Mouse (Mus musculus): ENCODE data around the gene Olfr1009.

Olfr1009 gene

DNA sequence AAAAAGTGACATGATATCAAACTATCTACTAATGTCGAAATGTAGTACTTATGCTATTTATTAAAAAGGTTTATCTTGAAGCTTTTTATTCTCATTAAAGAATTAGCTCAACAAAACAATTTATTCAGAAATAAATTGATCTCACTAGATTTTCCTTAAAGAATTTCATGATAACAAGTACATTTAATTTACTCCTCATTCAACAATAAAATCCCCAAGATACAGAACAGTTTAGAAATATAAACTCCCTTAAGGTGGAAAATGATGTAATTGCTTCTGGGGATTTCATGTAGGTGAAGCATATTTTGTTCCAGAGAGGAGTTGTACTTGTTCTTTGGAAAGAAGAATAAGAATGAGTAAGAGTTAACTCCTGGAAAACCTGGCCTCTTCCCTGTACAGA, at the start of gene Olfr1009:
Gene Olfr1009, plus strand, starts transcription at position 301 of the 400 bp plus-strand sequence.
- 92% methylated on average over 1 of the region's 1 CpGs for WGBS

DNA sequence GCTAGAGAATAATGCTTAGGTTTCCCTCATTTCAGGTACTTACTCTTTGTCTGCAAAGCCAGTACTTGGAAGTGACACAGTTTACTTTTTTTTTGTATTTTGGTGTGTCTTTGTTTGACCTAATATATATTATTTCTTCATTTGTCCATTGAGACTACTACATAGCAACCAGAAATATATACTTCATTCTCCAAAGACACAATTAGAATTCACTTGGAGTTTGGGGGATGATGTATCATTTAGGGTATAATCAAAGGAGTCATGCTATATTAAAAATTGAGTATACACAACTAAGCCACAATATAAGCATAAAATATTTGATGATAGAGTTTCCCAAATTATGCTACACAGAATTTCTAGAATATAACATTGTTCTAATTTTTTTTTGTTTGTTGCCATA, 36.6 kb upstream of the Olfr1009 start, which contains the start of gene Olfr1006:
Gene Olfr1006, minus strand, starts transcription at position 101 of the 400 bp plus-strand sequence.

DNA sequence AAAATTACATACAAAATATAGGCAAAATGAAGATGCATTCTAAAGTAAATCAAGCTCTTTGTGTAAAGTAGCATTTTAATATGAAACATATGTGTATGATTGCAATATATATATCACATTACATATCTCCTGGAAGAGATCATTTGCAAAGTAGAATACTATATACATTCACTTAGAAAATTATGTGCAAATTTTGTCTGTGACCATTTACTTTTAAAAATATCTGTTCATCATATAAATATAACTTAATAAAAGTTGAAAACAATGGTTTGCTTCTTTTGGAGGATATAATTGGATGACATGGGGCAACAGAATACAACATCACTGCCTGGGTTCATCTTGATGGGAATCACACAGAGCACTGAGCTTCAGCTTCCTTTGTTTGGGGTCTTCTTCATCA, 26.1 kb upstream of the Olfr1009 start, which contains the start of gene Olfr1008:
Gene Olfr1008, plus strand, starts transcription at position 301 of the 400 bp plus-strand sequence.

DNA sequence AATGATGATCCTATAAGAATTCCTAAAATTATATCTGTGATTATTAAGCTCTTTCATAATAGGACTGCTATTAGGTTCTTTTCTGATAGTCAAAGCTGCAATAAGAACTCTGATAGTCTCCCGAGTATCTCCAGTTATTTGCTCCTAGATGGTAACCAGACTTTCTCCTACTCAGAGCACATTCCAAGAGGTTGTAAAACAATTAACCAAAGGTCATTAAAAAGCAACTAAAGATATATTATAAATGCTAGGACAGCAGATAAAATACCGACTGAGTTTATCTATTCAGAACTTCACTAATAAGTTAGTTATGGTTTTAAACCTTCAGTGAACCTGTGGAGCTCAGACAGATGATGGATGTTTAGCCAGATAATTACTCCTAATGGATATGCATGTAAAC, 4.5 kb upstream of the Olfr1009 start:
- 81% methylated on average over 2 of the region's 2 CpGs for WGBS

DNA sequence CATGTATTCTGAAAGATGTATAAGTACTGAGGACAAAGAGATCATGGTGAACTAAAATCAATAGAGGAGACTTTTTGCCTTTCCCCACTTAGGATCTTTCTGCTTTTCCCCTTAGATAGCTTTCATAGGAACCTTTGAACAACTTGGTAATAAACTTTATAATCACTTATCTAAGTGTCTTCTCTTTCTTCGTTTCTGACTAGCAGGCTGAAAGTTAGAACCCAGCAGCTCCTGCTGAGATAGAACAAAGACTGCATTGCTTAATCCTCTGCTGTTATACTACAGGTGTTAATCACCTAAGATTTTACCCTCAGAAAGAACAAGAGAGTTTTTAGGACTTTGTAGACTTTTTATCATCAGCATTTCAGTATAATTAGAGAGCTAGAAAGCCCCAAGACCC, 4.1 kb upstream of the Olfr1009 start:
- 15% methylated on average over 1 of the region's 1 CpGs for WGBS

DNA sequence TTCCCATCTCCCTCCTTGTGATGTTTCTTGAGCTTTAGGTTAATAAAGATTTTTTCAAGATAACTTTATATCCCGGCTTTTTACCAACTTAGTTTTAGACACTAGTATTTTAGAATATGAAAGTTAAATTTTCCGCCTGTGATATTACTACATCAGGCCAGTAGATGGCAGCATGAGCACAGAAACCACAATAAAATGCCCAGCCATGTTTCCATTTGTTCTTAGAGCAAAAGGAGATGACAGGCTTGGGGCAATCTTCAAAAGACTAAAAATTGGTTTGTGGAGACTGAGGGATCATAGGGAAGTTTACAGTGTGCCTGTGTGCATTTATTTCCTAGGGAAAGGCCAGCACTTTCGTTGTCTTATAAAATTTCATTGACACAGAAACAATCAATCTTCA, 10.6 kb downstream of the Olfr1009 start:
- 14% methylated on average over 3 of the region's 3 CpGs for WGBS

DNA sequence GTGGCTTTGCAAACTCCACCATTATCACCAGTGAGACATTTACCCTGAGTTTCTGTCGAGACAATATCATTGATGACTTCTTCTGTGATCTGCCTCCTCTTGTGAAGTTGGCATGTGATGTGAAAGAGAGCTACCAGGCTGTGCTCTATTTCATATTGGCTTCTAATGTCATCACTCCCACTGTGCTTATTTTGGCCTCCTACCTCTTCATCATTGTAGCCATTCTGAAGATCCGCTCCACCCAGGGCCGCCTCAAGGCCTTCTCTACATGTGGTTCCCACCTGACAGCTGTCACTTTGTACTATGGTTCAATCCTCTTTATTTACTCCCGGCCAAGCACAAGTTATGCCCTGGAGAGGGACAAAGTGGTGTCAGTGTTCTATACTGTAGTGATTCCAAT, 38.6 kb downstream of the Olfr1009 start:
- WGBS = 81% methylated on average over 4 of the region's 4 CpGs

DNA sequence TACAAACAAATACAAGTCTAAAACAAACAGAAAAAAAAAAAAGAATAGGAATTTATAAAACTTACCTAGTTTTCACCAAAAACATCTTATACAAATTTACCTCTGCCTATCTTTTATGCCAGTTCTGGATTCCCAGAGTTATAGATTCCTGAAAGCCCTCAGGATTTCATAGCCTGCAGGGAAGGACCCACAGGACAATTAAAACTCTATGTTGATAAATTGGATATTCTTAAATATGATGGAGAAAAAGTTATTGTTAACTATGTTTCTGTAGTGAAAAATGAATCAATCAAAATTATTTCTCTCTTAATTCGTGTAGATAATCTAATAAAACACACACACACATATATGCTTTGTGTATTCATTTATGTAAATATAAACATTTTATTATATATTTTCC, 47.4 kb downstream of the Olfr1009 start, which contains the start of gene Olfr1012:
Gene Olfr1012, minus strand, starts transcription at position 101 of the 400 bp plus-strand sequence.
- 73% methylated on average over 1 of the region's 1 CpGs for WGBS

DNA sequence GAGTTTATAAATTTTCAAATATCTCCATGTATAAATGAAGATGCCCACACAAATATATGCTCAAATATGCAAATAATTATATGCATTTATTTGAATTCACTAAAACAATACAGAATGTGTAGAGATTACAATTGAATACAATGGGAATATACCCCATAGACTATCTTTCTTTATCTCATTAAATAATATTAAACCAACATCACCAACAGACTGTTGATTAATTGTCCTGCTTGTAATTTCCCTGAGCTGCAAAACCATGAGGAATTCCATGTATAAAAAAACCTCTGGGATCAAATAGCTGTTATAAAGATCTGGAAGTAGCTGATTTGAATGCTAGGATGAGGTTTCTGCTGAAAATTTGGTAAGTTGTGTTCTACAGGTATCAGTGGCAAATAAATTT, 51.6 kb downstream of the Olfr1009 start, which contains the start of gene Olfr1013:
Gene Olfr1013, plus strand, starts transcription at position 301 of the 400 bp plus-strand sequence.

DNA sequence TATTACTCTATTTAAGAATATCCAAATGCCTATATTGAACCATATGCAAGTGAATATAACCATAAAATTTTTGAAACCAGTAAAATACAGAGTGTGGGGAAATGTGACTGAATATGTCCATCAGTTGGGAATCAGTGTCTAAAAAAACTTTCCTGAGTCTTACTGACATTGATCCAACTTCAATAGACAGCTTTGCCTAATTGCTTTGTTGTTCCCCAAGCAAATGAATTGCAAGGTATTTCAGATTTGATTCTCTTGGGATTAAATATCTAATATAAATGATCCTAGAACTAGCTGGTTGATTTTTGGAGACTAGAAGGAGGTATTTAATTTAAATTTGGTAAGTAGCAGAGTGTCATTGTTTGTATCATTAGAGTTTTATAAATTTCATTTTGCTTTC, 57.2 kb downstream of the Olfr1009 start, which contains the start of gene Olfr1014:
Gene Olfr1014, plus strand, starts transcription at position 301 of the 400 bp plus-strand sequence.

